Mouse (Mus musculus) embryonic stem cell, embryonic (primary cell): ENCODE measurements at regions not wholly inside any gene's neighbourhood (a gene's known extent, or its start where the extent isn't known, plus 50 kb on each side); places are given as distances from the start of the nearest gene placed in this dataset.

Experiments used
- CTCF ChIA-PET, 4 experiments: fragments of 300-600 bp in 2 of 4; fragments of 350-600 bp in 2 of 4; sonication (Branson Sonifier 250); formaldehyde crosslinking; loops; one replicate each; lab custom pipeline; 2022; ENCODE audit warnings: inconsistent platforms in 2 of 4; lab: Charles Lee
- POLR2A ChIA-PET, 4 experiments: fragments of 300-600 bp in 2 of 4; fragments of 350-600 bp in 2 of 4; sonication (Branson Sonifier 250); formaldehyde crosslinking; loops; one replicate each; lab custom pipeline; 2022; ENCODE audit warnings: antibody characterized with exemption in 4 of 4, inconsistent platforms in 1 of 4; lab: Charles Lee

DNA sequence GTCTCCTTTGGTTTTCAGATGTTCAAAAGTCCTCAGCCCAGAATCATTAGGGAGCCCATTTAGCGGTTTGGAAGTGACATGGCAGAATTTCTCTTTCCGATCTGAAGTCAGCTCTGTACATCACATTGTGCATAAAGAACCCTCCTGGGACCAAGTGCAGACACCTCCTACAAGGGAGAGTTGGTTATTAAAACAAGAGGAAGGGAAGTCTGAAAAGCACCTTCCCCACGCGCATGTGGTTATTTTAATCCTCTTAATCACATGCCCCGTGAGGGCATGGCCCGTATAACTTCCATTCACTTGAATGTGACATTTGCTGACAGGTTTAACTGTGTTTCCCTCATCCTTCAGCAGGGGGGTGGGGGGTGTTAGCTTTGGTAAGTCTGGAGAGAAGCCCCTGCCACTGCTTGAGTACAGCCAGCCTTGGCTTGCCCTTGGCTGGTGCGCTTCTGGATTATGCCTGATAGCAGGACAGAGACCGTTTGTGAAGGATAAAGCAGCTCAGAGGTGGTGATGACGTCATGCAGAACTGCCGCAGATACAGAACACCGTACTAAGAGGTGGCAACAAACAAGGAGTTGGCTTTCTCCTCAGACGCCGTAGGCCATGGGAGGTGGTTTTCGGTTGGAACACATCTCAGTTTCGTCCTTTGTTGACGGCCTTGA, 51.5 kb upstream of the Pcdh8 start:
- CTCF ChIA-PET: interaction anchor here in 2 of 4 experiments (0.7 to 1.2 kb wide), 2 partner anchors 21 to 435 kb away, joined by 3 to 4 read pairs; no protein-coding TSS in a partner anchor

DNA sequence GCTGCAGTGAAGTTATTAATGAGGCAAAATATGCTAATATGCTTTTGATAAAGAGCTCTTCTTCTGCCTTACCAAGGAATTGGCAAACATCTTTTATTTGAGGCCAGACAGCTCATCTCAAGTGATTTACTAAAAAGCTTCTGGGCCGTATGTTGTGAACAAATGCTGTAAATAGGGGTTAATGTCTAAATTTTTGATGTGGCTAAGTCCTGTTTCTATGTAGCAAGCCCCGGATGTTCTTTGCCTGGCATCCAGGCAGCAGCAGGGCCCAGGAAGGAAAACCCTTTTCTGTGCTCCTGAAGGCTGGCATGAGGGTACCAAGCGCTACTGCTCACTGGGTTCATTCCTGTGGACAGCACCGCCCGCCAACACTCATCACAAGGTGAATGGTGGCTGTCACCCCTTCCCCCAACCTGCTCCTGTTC, 50.9 kb upstream of the Pcdh8 start:
- CTCF ChIA-PET: interaction anchor here in 2 of 4 experiments (0.7 to 1.2 kb wide), 2 partner anchors 21 to 435 kb away, joined by 3 to 4 read pairs; no protein-coding TSS in a partner anchor
- POLR2A ChIA-PET: no interaction called here

More for the DNA sequence above, 51.5 kb upstream of the Pcdh8 start:
- POLR2A ChIA-PET: no interaction called here

DNA sequence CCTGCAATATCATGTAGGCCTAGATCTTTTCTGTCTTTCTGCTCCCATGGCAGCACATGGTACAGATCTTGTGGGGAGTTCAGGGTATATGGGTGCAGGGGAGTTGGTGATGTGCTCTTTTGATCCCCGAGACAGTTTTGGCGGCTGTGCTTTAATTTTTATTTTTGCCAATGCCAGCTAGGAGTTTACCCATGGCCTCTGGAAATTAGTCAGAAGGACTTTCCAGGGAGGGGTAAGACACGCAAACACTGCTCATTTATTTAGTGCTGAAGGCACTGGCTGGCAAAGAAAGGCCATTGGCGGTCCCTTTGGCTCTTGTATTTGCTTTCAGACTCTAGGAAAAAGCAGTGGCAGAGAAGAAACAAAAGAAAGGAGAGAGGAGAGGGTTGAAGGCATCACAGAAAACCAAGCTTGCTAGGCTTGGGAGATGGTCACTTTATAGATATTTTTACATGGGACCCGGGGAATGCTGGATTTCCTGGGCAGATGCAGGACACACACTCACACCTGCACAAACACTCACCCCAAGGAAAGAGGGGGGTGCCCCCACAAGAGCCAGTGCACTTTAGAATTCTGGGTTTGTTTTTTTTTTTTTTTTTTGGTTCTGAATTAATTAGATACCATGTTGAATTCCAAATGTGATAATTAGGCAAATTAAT, 50.4 kb upstream of the Pcdh8 start:
- ChIA-PET CTCF (interaction anchor here in 1 of 4 experiments (0.7 kb wide), 1 partner anchor 436 kb away, joined by 4 read pairs; no protein-coding TSS in a partner anchor), POLR2A (interaction anchor here in 1 of 4 experiments (0.6 kb wide), 1 partner anchor 35 kb away, joined by 3 read pairs; no protein-coding TSS in a partner anchor)
